Mouse (Mus musculus) ZHBTc4 (cell line): ENCODE measurements around the gene Pdgfa.

Experiments
- DNase-seq: peaks from one replicate; pipeline ENCODE4 v3.0.0-alpha.2; 2011; ENCODE audit warnings: low read depth, low spot score

Gene Pdgfa

DNA sequence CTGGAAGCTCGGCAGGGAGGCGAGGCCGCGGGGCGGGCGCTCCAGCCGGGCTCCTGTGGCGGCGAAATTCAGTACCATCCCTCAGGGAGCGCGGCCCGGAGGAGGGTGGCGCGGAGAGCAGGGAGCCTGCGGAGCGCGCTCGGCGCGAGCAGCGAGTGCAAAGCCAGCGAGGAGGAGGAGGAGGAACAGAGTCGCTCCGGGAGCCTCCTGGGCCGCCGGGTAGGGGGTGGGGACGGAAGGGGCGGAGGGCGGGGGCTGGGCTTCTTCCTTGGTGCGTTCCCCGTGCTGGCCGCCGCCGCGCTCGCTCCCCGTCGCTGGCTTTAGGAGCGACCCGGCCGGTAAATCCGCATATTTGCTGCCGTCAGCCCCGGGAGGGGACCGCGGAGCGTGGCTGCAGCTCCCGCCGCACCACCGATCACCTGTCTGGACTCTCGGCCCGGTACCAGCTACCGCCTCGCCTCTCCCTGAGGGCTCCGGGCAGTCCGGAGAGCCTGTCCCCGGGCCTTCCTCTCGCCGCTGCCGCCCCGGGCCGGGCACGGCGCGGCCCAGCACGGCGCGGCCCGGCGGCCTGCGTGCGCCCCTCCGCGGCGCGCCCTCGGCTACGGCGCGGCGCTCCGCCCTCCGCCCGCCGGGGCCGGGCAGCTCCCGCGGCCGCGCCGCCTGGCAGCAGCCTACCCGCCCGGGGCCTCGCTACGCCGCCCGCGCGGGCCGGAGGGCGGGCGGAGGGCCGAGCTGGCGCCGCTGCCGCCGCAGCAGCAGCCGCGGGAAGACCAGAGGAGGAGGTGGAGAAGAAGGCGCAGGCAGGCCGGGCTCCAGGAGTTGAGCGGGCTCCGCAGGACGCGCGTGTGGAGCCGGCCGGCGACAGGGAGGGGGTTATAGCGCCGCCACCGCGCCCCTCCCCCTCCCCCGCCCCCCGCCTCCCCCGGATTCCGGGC, 2.1 kb downstream of the Pdgfa start:
- DNase-seq, result peak; percentile 91

DNA sequence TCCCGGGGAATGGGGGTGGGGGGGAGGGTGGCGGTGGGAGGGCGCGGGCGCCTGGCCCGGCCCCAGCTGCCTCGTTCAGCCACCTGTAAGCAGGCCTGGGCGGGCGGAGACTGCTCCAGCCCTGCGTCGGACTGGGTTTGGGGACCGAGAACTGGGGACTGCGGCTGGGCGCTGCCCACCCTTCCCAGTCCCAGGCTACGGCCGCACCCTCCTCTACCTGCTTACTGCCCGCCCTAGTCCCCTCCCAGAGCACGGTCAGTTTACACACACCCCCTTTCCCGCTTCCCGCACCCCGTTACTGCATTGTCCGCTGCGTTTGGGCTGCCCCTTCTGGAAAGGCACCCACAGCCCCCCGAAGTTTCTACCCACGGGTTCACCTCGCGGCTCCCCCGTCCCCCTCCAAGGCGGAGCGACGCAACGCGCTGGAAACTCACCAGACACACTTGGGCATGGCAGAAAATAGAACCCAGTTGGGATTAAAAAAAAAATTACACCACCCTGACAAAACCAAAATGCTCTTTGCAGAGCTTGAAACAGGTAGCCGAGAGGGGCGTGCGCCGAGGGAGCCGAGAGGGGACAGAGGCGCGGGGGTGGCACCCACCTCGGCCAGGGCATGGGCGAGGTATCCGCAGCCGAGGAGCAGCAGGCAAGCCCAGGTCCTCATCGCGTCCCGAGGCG, 2.9 kb downstream of the Pdgfa start:
- DNase-seq, result peak; percentile 68

DNA sequence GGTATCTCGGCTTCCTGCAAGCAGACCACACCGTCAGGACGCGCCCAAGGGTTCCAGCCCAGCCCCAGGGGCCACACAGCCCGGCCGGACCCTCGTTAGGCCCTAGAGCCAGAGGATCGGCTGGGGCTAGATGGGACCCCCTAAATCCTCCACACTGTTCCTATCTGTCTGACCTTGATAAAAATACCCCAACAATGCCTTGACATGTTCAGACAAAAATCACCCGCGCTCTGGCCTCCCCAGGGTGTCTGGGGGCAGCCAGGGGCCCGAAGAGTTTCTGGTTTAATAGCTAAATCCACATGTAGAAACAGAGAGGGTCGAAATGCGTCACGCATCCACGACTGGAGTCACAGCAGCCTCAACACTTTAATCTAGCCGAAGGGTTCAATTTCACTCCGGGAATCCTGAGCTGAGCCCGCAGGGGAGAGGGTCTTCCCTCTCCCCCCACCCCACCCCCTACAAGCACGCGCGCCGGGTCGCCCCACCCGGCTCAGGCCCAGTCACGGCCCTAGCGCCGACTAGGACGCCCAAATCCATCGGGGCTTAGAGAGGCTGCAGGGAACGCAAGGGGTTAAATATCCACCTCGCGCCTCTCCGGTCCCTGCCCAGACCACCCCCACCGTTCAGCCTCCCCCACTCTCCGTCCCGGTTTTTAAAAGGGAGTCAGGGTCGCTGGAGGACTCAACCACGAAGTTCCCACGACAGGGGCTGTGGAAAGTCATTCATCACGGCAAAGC, 3.6 kb downstream of the Pdgfa start:
- DNase-seq, result peak; percentile 67

DNA sequence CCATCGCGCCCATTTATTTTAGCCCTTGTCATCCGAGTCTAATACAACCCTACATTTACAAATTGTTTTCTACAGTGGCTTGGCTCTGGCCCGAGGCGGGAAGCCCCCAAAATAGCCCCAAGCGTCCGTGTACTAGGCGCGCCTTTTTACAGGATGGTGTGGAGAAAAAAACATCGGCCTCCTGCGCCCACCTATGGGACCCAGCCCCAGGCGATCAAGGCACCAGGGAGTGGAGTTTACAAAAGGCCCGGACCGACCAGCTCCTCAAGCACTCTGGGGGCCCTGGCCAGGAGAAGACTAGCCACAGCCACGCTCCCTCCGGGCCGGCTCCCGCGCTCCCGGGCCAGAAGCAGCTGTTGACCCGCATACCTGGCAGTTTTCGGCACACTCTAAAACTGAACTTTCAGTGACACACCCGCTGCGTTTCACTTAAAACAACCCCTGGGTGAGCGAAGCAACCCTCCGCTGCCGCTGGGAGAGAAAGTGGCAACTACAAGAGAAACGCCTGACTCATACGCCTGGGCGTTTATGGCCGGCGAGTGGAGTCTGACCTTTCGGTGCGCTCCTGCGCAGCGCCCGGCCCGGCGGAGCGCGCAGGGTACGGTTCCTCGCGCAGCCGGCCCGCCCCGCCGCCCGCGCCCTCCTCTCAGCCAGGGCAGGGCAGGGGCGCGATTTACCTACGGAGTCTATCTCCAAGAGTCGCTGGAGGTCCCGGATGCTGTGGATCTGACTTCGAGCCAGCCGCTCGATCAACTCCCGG, 4.4 kb downstream of the Pdgfa start:
- peak; percentile 65 for DNase-seq

DNA sequence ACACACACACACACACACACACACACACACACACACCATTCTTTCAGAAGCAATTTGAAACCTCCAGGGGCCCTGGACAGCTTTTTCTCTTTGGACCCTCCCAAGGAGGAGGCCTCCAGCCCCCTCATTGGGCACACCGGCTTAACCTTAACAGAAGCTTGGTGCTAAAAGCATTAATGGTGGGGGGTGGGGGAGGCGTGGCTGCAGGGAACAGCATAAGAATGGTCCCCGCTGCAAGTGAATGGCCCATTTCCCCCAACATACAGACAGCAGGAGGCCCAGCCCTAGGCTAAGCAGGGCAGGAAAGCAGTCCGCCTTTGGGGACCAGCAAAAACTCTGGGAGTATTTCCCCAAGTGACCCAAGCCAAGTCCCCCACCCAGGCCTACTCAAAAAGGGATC, 5.4 kb downstream of the Pdgfa start:
- peak; percentile 98 for DNase-seq

DNA sequence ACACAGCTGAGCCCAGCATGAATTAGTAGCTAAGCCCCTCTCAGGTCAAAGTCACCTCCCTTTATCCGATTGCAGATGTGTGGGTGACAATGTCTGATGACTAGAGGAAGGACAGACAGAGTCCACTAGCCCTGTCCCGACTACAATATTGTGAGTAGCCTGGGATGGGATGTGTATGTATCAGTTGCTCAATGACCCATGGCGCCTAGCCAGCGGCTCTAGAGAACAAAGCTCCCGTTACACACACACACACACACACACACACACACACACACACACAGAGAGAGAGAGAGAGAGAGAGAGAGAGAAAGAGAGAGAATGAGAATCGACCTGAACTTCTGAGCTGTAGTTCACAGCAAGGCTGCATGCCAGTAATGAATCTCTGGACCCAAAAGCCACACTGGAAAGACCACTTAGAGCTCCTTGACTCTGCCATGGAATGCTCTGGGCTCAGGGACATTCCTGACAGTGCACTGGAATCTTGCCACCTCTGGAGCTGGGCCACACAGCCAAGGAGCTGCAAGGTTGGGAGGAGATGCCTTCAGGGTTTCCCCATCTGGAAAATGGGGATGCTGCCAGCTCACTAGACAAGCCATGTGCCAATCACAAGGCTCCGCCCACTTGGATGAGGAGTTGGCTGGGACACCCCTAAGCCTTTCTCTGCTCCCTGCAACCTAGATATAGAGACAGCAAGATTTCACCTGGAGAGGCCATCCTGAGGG, 6.3 kb downstream of the Pdgfa start:
- peak; percentile 48 for DNase-seq

DNA sequence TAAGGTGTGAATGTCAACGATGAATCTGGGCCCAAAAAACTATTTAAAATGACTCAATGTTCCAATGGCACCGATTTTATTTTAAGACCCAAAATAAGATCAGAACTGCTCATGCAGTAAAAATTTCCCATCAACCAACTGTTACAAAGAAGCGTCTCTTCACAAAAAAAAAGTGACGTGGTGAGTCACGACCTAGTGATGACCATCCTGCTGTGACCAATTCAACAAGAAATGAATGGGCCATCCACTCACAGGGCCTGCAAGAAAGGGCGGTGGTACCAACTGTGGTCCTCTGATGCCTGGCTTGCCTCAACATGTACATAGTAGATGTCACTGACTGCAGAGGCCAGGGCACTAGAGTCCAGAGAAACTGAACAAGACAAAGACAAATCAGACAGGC, 7.6 kb downstream of the Pdgfa start:
- no peak for DNase-seq

DNA sequence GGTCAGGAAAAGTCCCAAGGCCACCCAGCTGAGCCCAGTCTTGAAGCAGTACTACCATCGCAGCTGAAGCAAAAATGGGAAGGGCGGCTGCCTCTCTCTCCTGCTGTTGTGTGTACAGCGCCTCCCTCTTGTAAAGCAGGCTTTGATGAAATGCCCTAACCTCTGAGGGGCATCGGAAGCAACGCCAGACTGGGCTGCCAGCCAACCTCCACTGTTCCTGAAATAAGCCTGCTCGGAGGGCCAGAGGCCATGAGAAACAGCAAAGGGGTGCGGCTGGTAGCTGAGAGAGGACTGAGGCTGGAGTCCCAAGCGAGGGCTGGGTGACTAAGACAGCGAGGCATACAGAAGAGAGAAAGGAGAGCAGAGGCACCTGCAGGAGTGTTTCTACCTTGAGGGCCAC, 8.4 kb downstream of the Pdgfa start:
- DNase-seq, result no peak

DNA sequence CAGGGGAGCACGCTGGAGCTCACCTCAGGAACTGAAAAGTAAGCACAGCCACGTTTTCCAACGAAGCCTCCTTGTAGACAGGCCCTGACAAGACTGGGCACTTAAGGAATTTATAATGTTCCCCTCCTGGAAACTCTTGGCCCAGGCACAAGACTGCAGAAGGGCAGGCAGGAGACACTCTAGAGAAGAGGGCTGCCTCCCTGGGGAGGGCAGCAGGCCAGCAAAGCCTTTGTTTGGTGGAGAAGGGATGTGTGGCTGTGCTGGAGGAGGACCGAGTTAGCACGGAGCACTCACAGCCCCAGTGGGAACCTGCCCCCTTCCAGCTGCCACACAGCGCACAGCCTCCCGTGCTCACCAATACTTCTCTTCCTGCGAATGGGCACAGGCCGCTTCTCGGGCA, 9.2 kb downstream of the Pdgfa start:
- DNase-seq, result no peak

DNA sequence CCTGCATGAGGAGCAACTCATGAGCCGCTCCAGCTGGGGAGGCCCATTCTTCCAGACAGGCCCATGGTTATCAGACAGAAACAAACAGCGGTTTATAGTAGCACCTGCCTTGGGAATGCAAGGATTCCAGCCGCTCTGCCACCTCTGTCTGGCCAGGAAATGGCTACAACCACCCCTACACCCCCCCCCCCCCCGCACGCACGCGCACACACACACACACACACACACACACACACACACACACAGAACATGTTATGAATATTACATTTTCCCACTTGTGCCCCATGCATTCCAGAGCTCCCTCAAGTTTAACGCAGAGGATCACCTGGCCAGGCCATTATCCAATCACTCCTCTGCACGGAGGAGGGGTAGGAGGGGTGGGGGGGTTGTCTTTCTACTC, 15.2 kb downstream of the Pdgfa start:
- DNase-seq, result no peak

DNA sequence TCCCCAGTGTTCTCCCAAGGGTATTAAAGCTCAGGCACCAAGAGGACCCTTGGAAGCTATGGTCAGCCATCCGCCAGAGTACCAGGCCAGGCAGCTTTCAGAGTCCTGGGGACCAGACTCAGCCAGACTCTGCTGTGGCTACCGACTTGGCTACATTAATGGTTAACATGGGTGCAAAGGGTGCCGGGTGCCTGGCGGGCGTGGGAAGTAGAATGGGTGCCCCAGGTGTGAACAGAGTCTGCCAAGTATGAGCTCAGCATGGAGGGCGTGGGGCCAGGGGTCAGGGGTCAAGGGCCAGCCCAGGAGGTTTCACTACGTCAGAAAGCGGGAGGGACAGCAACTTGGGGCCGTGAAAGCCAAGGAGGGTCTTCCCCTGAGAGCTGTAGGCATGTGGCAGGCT, 16.6 kb downstream of the Pdgfa start:
- DNase-seq, result no peak

DNA sequence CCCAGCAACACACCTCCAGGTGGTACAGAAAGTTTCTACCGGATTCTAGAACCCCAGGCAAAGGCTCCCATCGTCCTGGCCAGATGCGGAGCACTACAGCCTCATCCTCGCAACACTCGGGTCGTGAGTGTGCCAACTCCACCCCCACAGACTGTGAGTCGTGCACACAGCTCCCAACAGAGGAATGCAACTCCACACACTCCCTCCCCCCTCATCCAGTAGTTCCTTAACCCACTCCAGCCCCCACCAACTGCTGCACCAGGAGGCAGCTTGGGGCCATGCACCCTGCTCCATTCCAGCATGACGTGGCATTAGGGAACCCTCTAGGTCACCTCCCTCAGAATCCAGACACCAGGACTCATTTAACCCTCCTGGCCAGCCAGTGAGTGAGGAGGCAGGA, 17.3 kb downstream of the Pdgfa start:
- no peak for DNase-seq

DNA sequence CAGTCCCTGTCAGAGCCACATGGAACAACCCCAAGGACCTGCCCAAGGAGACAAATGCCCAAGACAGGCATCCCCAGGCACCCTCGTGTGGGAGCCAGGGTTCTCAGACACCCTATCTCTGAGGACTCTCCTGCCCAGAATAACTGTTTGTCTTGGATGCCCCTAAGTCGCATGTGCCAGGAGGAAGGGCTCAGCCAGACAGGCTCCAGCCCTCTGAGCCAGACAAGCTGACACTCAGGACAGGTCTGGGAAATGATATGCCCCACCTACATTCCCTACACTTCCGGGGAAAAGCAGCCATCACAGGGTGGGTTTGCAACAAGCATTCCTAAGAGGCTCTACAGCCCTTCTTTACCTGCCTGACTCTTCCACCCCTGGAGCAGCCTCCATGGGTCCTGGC, 19.4 kb downstream of the Pdgfa start:
- DNase-seq, result peak; percentile 69

DNA sequence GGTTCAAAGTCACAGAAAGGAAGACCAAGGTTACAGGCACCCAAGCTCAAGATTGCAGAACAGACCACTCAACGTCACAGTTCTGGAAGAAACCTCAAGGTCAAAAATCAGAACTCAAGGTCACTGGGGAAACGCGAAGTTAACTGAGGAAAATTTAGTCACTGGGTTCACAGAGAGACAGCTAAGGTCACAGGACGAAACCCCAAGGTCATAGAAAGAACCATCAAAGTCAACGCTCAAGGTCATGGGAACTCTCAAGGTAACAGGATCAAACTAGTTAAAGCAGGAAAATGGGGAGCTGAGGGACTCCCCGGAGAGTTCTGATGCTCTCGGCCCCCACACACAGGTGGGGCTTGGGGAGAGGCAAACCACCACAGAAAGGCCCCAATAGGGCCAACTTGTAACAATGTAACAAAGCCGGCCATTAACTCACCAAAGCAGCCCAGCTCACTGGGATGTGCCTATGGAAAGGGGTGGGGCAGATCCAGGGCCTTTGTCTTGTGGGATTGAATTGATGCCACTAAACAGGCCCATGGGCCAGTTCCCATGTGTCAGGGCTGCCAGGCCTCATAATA, 22.2 kb downstream of the Pdgfa start:
- peak; percentile 81 for DNase-seq

DNA sequence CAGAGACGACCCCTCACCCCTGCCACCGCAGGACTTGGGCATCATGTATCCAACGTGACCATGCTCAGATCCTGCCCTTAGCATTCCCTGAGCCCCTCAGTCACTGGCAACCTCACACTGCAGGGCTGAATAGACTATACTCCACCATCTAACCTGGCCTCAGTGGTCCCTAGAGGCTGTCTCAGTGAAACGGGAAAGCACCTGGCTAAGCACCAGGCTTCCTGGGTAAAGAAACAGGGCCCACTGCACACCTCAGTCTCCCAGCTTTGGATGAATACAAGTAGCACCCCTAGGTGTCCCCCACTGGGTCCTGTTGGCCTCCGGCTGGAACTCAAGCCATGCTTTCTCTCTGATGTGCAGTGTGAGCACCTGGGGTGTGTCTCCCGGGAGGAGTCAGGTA, 23.7 kb downstream of the Pdgfa start:
- no peak for DNase-seq

DNA sequence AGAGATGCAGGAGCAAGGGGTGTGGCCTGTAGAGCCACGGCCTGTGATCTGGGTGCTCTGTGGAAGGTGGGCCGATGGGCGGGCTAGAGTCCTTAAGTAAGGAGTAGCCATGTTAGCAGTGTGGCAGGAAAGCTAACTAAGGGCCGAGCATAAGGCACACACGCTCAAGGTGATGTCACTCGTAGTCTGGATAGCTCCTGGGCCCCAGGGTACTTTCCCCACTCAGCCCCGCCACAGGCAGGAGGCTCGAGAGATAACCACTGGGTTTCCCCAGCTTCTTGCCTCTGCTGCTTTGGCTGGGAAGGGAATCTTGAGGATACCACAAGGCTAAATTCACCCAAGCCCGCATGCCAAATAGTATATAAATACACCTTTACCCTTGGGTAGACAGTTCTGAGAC, 25.8 kb downstream of the Pdgfa start:
- peak; percentile 52 for DNase-seq

DNA sequence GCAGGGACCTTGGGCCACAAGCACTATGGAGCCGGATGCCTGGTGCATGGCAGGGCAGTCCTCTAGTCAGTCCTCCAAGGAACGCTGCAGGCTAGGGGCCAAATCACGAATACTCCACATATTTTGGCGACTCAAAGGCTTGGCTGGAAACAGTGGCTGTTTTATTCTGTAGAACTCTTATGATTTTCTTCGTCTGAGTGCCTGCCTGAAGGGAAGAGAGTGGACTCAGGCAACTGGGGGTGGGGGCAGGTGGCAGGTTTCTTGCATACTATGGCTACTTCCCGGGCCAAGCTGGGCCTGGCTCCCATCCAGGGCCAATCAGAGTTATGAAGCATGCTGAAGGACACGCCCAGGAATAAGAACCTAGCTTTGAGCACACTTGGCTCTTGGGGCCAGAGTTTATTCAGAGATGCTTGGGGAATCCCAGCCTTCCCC, 27.1 kb downstream of the Pdgfa start:
- DNase-seq, result no peak

DNA sequence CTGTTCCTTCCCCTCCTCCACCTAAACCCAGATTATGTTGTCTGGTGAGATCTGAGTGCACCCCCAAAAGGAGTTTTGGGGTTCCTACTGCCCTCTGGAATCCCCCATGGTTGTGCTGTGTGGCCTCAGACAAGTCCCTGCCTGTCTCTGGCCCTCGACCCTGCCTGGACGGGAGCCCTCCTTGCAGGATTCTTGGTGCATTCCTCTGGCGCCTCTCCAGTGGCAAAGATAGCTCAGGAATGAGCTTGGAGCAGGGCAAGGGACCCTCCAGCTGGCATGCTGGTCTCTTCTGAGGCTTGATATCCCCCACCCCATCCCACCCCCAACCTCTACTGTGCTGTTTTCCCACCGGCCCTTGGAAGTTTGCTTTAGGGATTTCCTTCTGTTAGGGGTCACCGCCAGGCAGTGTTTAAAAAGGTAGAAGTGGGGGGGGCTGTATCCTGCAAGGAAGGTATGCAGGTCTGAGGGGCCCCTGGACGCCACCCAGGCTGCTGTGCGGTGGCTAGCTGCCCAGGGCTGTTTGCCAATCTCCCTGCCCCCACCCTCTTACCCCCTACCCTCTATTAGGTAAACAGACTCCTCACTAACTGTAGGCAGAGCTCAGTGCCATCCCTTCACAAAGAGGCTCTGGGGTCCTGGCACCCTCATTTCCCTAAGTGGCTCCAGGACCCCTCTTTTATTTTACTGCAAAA, 31.0 kb downstream of the Pdgfa start:
- DNase-seq, result no peak

DNA sequence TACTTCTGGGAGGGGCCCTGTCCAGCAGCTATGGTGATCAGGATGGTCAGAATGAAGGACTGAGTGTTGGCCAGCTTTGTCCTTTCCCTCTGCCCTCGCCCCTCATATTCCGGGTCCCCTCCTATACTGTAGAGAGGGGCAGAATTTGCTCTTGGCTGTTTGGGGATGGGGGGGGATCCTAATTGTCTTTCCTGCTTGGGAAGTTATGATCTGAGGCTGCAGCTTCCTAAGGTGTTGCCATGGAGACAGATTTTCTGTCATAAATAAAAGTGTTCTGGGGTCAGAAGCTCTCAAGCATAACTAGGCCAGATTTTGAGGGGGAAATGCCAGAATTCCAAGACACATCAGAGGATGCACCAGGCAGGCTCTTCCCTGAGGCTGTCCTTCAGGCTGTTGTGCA, 31.6 kb downstream of the Pdgfa start:
- no peak for DNase-seq

DNA sequence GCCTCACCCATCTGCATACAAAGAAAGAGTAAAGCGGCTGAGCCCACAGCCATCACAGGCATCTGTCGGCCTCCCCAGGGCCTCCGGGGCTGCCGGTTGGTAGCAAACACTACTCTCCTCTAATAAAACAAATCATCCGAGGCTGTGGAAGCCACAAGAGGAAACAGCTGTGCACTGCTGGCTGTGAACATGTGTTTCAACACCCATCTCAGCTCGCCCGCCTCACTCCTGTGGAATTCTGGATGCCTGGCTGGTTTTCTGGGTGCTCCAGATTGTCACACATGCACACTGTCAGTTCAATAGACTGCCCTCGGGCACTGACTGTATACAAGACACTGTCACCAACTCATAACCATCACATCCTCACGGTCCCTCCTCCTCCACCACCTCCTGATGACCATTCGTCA, 40.7 kb downstream of the Pdgfa start:
- no peak for DNase-seq
